Mouse (Mus musculus) MEL (cell line): ENCODE results near the gene Zfp446. TPM values are rescaled to one million over a fixed set of nuclear protein-coding genes. Genes with fewer than 3 reads are reported as not detected.

Source experiments
- DNase-seq: peaks from one replicate; pipeline ENCODE4 v3.0.0; 2011; ENCODE audit warnings: low read depth, low spot score
- H3K27ac ChIP-seq: 2 replicates; pipeline ENCODE4 v1.5.1; 2012; ENCODE audit warnings: low read depth, mild to moderate bottlenecking, control low read depth, low read length, moderate library complexity; ENCODE audit not compliant: control insufficient read depth
- H3K27me3 ChIP-seq, 2 experiments: fragments of 150-350 bp in 1 of 2; sonication (generic) in 1 of 2; 2 replicates each; pipeline ENCODE4 v1.6.1; 2012; ENCODE audit warnings: low read length in 2 of 2, mild to moderate bottlenecking in 2 of 2, improper control_type of control experiment in 1 of 2, moderate library complexity in 1 of 2; ENCODE audit not compliant: insufficient read depth in 2 of 2, control insufficient read depth in 1 of 2
- H3K36me3 ChIP-seq, 2 experiments: 2 replicates each; pipeline ENCODE4 v1.6.1; 2012 to 2014; ENCODE audit warnings: low read length in 2 of 2, improper control_type of control experiment in 1 of 2, inconsistent platforms in 1 of 2, mild to moderate bottlenecking in 1 of 2; ENCODE audit not compliant: insufficient read depth in 2 of 2, control insufficient read depth in 1 of 2
- H3K4me1 ChIP-seq, 2 experiments: fragments of 150-350 bp in 1 of 2; sonication (generic) in 1 of 2; 2 replicates each; pipeline ENCODE4 v1.6.1; 2012; ENCODE audit warnings: low read length in 2 of 2, improper control_type of control experiment in 1 of 2, mild to moderate bottlenecking in 1 of 2; ENCODE audit not compliant: insufficient read depth in 2 of 2, control insufficient read depth in 1 of 2
- H3K4me3 ChIP-seq, 2 experiments: fragments of 150-350 bp in 1 of 2; sonication (generic) in 1 of 2; 2 replicates each; pipeline ENCODE4 v1.5.1; 2012; ENCODE audit warnings: low read depth in 2 of 2, low read length in 2 of 2, mild to moderate bottlenecking in 2 of 2, moderate library complexity in 2 of 2, control low read depth in 1 of 2, improper control_type of control experiment in 1 of 2; ENCODE audit not compliant: control insufficient read depth in 1 of 2, insufficient read depth in 1 of 2
- H3K79me2 ChIP-seq: 2 replicates; pipeline ENCODE4 v1.6.1; 2012; ENCODE audit warnings: mild to moderate bottlenecking, low read length, moderate library complexity; ENCODE audit not compliant: control insufficient read depth, poor library complexity, insufficient read depth
- H3K9ac ChIP-seq: 2 replicates; pipeline ENCODE4 v1.6.1; 2012; ENCODE audit warnings: low read depth, mild to moderate bottlenecking, control low read depth, low read length, moderate library complexity; ENCODE audit not compliant: control insufficient read depth, poor library complexity, severe bottlenecking
- H3K9me3 ChIP-seq: fragments of 150-350 bp; sonication (generic); replicated peaks from 2 replicates; pipeline ENCODE4 v1.6.1; 2012; ENCODE audit warnings: mild to moderate bottlenecking, low read length, improper control_type of control experiment, moderate library complexity; ENCODE audit not compliant: insufficient read depth
- CHD2 ChIP-seq: IDR thresholded peaks from 2 replicates; pipeline ENCODE4 v1.6.1; 2011; ENCODE audit warnings: low read length, improper control_type of control experiment
- CTCF ChIP-seq, 3 experiments: IDR thresholded peaks in 2 of 3; conservative IDR thresholded peaks in 1 of 3; 2 replicates each; pipeline ENCODE4 v1.5.1; 2011 to 2012; ENCODE audit warnings: low read length in 3 of 3, low read depth in 2 of 3, mild to moderate bottlenecking in 2 of 3, improper control_type of control experiment in 1 of 3, inconsistent platforms in 1 of 3, mixed read lengths in 1 of 3, moderate library complexity in 1 of 3; ENCODE audit not compliant: control insufficient read depth in 1 of 3, insufficient read depth in 1 of 3, poor library complexity in 1 of 3, severe bottlenecking in 1 of 3
- ELF1 ChIP-seq: IDR thresholded peaks from 2 replicates; pipeline ENCODE4 v1.6.1; 2014; ENCODE audit warnings: low read depth, mild to moderate bottlenecking, inconsistent platforms, low read length, improper control_type of control experiment, moderate library complexity
- GATA1 ChIP-seq: IDR thresholded peaks from 2 replicates; pipeline ENCODE4 v1.6.1; 2011; ENCODE audit warnings: low read depth, low read length, improper control_type of control experiment
- MAFK ChIP-seq: IDR thresholded peaks from 2 replicates; pipeline ENCODE4 v1.6.1; 2011; ENCODE audit warnings: low read depth, mild to moderate bottlenecking, low read length, improper control_type of control experiment, borderline replicate concordance
- MYC ChIP-seq: IDR thresholded peaks from 2 replicates; pipeline ENCODE4 v1.6.1; 2011; ENCODE audit warnings: low read depth, mild to moderate bottlenecking, low read length, improper control_type of control experiment, moderate library complexity
- NRF1 ChIP-seq: IDR thresholded peaks from 2 replicates; pipeline ENCODE4 v1.6.1; 2014; ENCODE audit warnings: low read depth, mild to moderate bottlenecking, inconsistent platforms, low read length, improper control_type of control experiment, moderate library complexity; ENCODE audit not compliant: poor library complexity, insufficient read depth, severe bottlenecking
- POLR2A ChIP-seq, 2 experiments: IDR thresholded peaks; 2 replicates each; pipeline ENCODE4 v1.6.1; 2011 to 2012; ENCODE audit warnings: low read length in 2 of 2, mild to moderate bottlenecking in 2 of 2, control low read depth in 1 of 2, improper control_type of control experiment in 1 of 2, low read depth in 1 of 2, moderate library complexity in 1 of 2; ENCODE audit not compliant: control insufficient read depth in 1 of 2, insufficient read depth in 1 of 2, poor library complexity in 1 of 2
- POLR2AphosphoS2 ChIP-seq: IDR thresholded peaks from 2 replicates; pipeline ENCODE4 v1.6.1; 2011; ENCODE audit warnings: low read length, improper control_type of control experiment
- POLR2AphosphoS5 ChIP-seq: IDR thresholded peaks from 2 replicates; pipeline ENCODE4 v1.6.1; 2012; ENCODE audit warnings: low read depth, borderline replicate concordance, mild to moderate bottlenecking, inconsistent platforms, low read length, moderate library complexity, mixed read lengths
- RAD21 ChIP-seq: IDR thresholded peaks from 2 replicates; pipeline ENCODE4 v1.6.1; 2011; ENCODE audit warnings: mild to moderate bottlenecking, low read depth, low read length, improper control_type of control experiment
- RCOR1 ChIP-seq: IDR thresholded peaks from 2 replicates; pipeline ENCODE4 v1.6.1; 2012; ENCODE audit warnings: low read depth, mild to moderate bottlenecking, inconsistent platforms, low read length, improper control_type of control experiment
- SMC3 ChIP-seq: IDR thresholded peaks from 2 replicates; pipeline ENCODE4 v1.6.1; 2011; ENCODE audit warnings: low read depth, low read length, improper control_type of control experiment
- USF2 ChIP-seq, 2 experiments: IDR thresholded peaks; 2 replicates each; pipeline ENCODE4 v1.6.1; 2011 to 2012; ENCODE audit warnings: improper control_type of control experiment in 2 of 2, low read length in 2 of 2, borderline replicate concordance in 1 of 2, inconsistent platforms in 1 of 2, low read depth in 1 of 2, mild to moderate bottlenecking in 1 of 2; ENCODE audit not compliant: insufficient read depth in 1 of 2
- ZC3H11A ChIP-seq: IDR thresholded peaks from 2 replicates; pipeline ENCODE4 v1.6.1; 2012; ENCODE audit warnings: low read depth, mild to moderate bottlenecking, inconsistent platforms, low read length, improper control_type of control experiment
- polyA plus RNA-seq, 2 experiments: library from polyadenylated mRNA; stranded (reverse) in 1 of 2; unstranded in 1 of 2; fragments of >175 nt in 1 of 2; fragments of >200 nt in 1 of 2; gene quantifications; 2 replicates each; pipeline versions ENCODE4 v1.2.1 to v1.2.4; 2012; ENCODE audit warnings: low replicate concordance in 2 of 2, low read depth in 1 of 2; ENCODE audit not compliant: insufficient read length in 2 of 2, insufficient read depth in 1 of 2, missing spikeins in 1 of 2
- total RNA-seq: library from RNA; depleted of rRNA; stranded (reverse); fragments of 300-350 nt; gene quantifications from 2 replicates; pipeline ENCODE4 v1.2.3, GENCODE M21; 2012

Gene Zfp446
- total and polyA plus RNA-seq, 3 experiments: 3.4 to 4.9 TPM; not detected in 1

DNA sequence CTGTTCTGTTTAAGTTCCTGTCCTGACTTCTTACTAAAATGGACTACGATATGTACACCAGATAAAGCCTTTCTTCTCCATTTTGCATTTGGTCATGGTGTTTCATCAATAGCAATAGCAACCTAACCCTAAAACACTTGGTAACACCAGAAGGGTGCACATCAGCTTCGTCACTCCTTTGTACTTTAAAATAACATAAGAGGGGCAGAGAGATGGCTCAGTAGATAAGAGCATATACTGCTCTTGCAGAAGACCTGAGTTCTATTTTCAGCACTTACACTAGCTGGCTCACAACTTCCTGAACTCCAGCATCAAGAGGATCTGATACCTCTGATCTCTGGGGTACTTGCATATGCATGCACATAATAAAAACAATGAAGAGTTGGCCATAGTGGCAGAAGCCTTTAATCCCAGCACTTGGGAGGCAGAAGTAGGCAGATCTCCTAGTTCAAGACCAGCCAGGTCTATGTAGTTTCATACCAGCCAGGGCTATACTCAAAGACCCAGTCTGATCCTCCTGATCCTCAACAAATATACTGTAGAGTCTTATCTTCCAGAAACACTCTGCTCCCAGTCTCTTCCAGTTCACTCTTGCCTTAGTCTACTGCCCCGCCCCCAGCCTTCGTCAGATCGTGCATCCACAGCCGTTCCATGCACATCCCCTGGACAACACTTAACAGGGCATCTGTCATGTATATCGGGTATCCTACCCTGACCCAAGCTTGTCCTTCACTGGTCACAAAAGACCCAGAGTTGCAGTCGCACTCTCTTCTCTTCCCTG, 10.0 kb downstream of the Zfp446 start:
- peak; percentile 37 for DNase-seq
- H3K9me3 ChIP-seq: no peaks in the 10 kb centered on the region
- TF ChIP-seq GATA1 (peak; percentile 55; the same call in 1 of the 2 replicates), ZC3H11A (no peak)
- no peak overlapping the region for H3K9ac ChIP-seq
- H3K4me3 ChIP-seq: no peak overlapping the region
- H3K36me3 ChIP-seq: peaks cover 0 to 2% of the 10 kb centered on the region in 2 experiments; a peak in 2 of 4 replicates
- peaks cover 2 to 8% of the 10 kb centered on the region in 2 experiments; a peak in 3 of 4 replicates for H3K4me1 ChIP-seq
- no peak overlapping the region for H3K27ac ChIP-seq
- H3K27me3 ChIP-seq: no peaks in the 10 kb centered on the region
- H3K79me2 ChIP-seq: no peaks in the 10 kb centered on the region

DNA sequence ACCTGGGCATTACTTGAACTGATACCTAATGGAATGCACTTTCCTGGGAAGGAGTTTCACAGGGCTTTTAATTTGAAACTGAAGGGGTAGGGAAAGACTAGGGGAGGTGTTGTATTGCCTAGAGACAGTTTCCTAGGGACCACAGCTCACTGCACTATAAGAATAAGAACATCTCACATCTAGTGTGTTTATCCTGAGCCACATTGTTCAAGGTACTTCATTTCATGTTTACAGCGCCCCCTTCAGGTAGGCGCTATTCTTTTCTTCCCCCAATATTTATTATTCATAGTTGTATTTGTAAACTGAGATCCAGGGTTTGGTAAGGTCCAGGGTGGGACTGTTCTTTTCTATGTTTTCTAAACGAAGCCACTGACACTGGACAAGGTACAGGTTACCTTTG, 14.6 kb downstream of the Zfp446 start:
- peak; percentile 69 for DNase-seq
- H3K27me3 ChIP-seq: no peaks in the 10 kb centered on the region
- TF ChIP-seq MAFK: no peak
- TF ChIP-seq ELF1: no peak
- TF ChIP-seq GATA1: no peak
- peak; percentile 69 for TF ChIP-seq RAD21
- peak; percentile 56 for TF ChIP-seq SMC3
- peak; percentile 51 for TF ChIP-seq ZC3H11A
- TF ChIP-seq CTCF (IDR thresholded peaks at IDR 0.05 in 2 of 3, conservative IDR thresholded peaks at IDR 0.05 in 1 of 3; ENCODE audit: control insufficient read depth in 1 of 3, insufficient read depth in 1 of 3, low read depth in 2 of 3, low read length in 3 of 3, poor library complexity in 1 of 3, severe bottlenecking in 1 of 3): peak in 2 of 3 experiments; percentile 72 to 76; a peak in 4 of 6 replicates
- TF ChIP-seq, all 39 proteins: peak for 4
- Histone ChIP-seq H3K79me2 (no peaks in the 10 kb centered on the region), H3K27ac (no peak overlapping the region), H3K9ac (no peak overlapping the region), H3K9me3 (no peaks in the 10 kb centered on the region), H3K4me3 (no peak overlapping the region), H3K36me3 (peaks cover 0 to 2% of the 10 kb centered on the region in 2 experiments; a peak in 2 of 4 replicates), H3K4me1 (peaks cover 2 to 6% of the 10 kb centered on the region in 2 experiments; a peak in 3 of 4 replicates)

DNA sequence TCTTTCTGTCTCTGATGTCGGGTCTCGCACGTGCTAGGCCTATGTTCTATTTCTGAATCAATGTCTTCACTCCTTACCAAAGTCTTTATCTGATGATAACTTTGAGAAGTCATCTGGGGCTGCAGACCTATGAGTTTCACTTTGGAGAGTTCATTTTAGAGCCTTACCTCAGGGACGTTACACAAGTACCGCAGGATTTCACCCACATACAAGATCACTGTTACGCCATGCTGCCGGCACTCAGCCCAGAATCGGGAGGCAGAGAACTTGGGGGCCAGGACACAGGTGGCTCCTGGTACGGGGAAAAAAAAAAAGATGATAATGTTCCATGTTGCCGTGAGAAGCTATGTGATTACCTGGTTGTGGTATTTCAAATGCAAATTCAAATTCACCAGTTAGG, 15.5 kb downstream of the Zfp446 start:
- no peaks in the 10 kb centered on the region for H3K4me1 ChIP-seq
- no peaks in the 10 kb centered on the region for H3K79me2 ChIP-seq
- no peaks in the 10 kb centered on the region for H3K36me3 ChIP-seq
- H3K9me3 ChIP-seq: no peaks in the 10 kb centered on the region
- no peak for TF ChIP-seq POLR2AphosphoS5
- no peak for TF ChIP-seq USF2 (IDR thresholded peaks at IDR 0.05; ENCODE audit: borderline replicate concordance in 1 of 2, insufficient read depth in 1 of 2, low read depth in 1 of 2, low read length in 2 of 2)
- no peak for TF ChIP-seq CHD2
- TF ChIP-seq POLR2A (IDR thresholded peaks at IDR 0.05; ENCODE audit: control insufficient read depth in 1 of 2, insufficient read depth in 1 of 2, low read depth in 1 of 2, low read length in 2 of 2, poor library complexity in 1 of 2): no peak
- no peak for TF ChIP-seq RCOR1
- TF ChIP-seq NRF1: no peak
- TF ChIP-seq POLR2AphosphoS2: no peak
- no peak for TF ChIP-seq MAFK
- no peak for TF ChIP-seq MYC
- no peak for TF ChIP-seq RAD21
- no peak overlapping the region for H3K4me3 ChIP-seq
- DNase-seq: no peak
- H3K27me3 ChIP-seq: no peaks in the 10 kb centered on the region
- H3K27ac ChIP-seq: no peak overlapping the region
- no peak overlapping the region for H3K9ac ChIP-seq
